Mouse (Mus musculus) kidney, adult 8-10 months (tissue): ENCODE results near the gene Fat1.

Source experiments
- DNase-seq, 2 experiments: peaks; one replicate each; pipeline ENCODE4 v3.0.0; 2022

Fat1 gene

GRCm38 (mm10) chr8:45070949-45071348, 135.7 kb downstream of the Fat1 start:
- no peak for DNase-seq

- no peak for DNase-seq
Measured at GRCm38 (mm10) chr8:45080850-45081249, 145.6 kb downstream of the Fat1 start.

DNA sequence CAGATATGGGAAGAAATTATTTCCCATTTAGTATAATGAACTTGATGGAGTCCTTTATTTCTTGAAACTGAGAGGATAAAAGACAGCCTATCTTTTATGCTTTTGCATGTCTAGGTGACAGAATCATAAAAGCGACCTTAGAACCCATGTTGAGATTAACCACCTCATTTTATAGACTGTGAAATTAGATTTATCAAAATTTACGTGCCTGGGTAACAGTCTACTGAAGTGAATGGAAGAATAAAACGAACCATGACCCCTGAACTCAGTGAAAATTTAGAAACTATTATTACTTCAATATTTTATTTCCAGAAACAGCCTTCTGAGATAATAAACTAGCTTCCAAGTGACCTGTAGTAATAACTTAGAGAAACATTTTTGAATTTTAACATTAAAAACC, 158.4 kb downstream of the Fat1 start:
- DNase-seq = no peak
